20 mouse cellular contexts compared by ENCODE assay signal in genomic region chr7:90940726-90941125, GRCm38 (mm10).
A peak's percentile ranks its signal among the peaks of the same experiment; 100 is the strongest.
DNase-seq lines count a peak whose midpoint lies in the region; ATAC-seq lines count a peak whose summit lies in the region.
"Had no signal": no experiment of that assay in that cellular context is flagged by ENCODE, and none has a peak within 500 bp of the region (broad histone marks: within the 10 kb centered on the region; RNA-seq: fewer than 3 reads in every experiment).

No protein-coding gene starts in this region.

- no peak for DNase-seq in frontal cortex, postnatal 10 days (ENCODE audit: low spot score in 2 of 2)
- peak; percentile 8 for DNase-seq in right cerebral cortex, adult 18-20 months
- no peak for DNase-seq in right cerebral cortex, postnatal 4 days
- peak; percentile 36 for DNase-seq in brain, adult 2 months (ENCODE audit: low read depth, low spot score)
- no peak for DNase-seq in adrenal gland, postnatal 36 days
- DNase-seq: adrenal gland, adult 8-10 months; adrenal gland, postnatal 25 days; cerebellum, adult 11 months; cerebellum, adult 2 months; cerebellum, adult 9-11 months; cerebellum, postnatal 25 days; embryo, embryonic 11 days; gastrocnemius, postnatal 25 days; heart, adult 18-20 months; heart, postnatal 10 days; heart, postnatal 36 days had no signal

- ATAC-seq in frontal cortex, adult (ENCODE audit: low TSS enrichment): peak; percentile 77
- ATAC-seq: activated CD4-positive, CD25-positive, alpha-beta regulatory T cell, adult 4 months; forebrain, embryonic 16.5 days; hindbrain, embryonic 16.5 days had no signal

Comparison
In these comparisons a context has a peak if more than half of its experiments do, and no peak if none do; other contexts are left out.
1. DNase-seq: peak in right cerebral cortex, adult 18-20 months (single experiment) and brain, adult 2 months (single experiment); none in frontal cortex, postnatal 10 days (0 of 2), right cerebral cortex, postnatal 4 days (single experiment) and adrenal gland, postnatal 36 days (0 of 2).